Mouse (Mus musculus) heart, postnatal 0 days (tissue): ENCODE measurements around the gene Sclt1.

Experiments used
- CTCF ChIP-seq: IDR thresholded peaks from 2 replicates; pipeline ENCODE4 v1.5.1; 2016; ENCODE audit warnings: antibody characterized with exemption, control low read depth, low read depth
- EP300 ChIP-seq: IDR thresholded peaks from 2 replicates; pipeline ENCODE4 v1.6.1; 2016; ENCODE audit warnings: antibody characterized with exemption, low read depth

DNA sequence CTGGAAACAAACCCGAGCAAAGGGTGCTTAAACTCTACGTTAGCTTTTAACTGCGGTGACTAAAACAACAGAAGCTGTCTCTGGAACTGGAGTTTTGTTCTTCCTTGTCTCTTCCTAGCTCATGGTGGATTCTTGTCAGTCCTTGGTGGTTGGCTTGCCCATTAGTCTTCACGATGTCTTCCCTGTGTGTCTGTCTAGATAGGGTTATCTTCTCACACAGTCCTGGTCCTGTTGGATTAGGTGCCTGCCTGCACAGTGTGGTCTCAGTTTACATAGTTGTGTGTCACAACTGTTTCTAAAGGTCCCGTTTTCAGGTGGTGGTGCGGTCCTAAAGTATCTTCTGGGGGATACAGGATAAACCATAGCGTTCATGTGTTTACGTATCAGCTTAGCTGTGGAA lies 145.3 kb downstream of the Sclt1 start:
- TF ChIP-seq CTCF (no peak), EP300 (no peak)
